Mouse (Mus musculus) ES-E14 (cell line): ENCODE data around the gene Setd1a. TPM values are rescaled to one million over a fixed set of nuclear protein-coding genes. Genes with fewer than 3 reads are reported as not detected.
A peak's percentile ranks its signal among the peaks of the same experiment; 100 is the strongest.

Experiments used
- DNase-seq: peaks from one replicate; pipeline ENCODE4 v3.0.0-alpha.2; 2013; ENCODE audit warnings: low read depth, low spot score
- H3K27ac ChIP-seq: 2 replicates; pipeline ENCODE4 v1.5.1; 2012; ENCODE audit warnings: low read depth, mild to moderate bottlenecking, low read length, moderate library complexity, mixed read lengths; ENCODE audit not compliant: poor library complexity, insufficient read depth, severe bottlenecking
- H3K36me3 ChIP-seq: 2 replicates; pipeline ENCODE4 v1.6.1; 2012; ENCODE audit warnings: mild to moderate bottlenecking, low read length, moderate library complexity, mixed read lengths; ENCODE audit not compliant: control insufficient read depth, poor library complexity, insufficient read depth, severe bottlenecking
- H3K4me1 ChIP-seq, 2 experiments: fragments of 150-350 bp in 1 of 2; sonication (generic) in 1 of 2; 2 replicates each; pipeline ENCODE4 v1.6.1; 2012; ENCODE audit warnings: low read length in 2 of 2, mild to moderate bottlenecking in 1 of 2, mixed read lengths in 1 of 2; ENCODE audit not compliant: control insufficient read depth in 2 of 2, insufficient read depth in 2 of 2, poor library complexity in 1 of 2
- H3K4me3 ChIP-seq, 2 experiments: fragments of 150-350 bp in 1 of 2; sonication (generic) in 1 of 2; 2 replicates each; pipeline ENCODE4 v1.5.1; 2012; ENCODE audit warnings: low read length in 2 of 2, low read depth in 1 of 2, mild to moderate bottlenecking in 1 of 2, mixed read lengths in 1 of 2; ENCODE audit not compliant: insufficient read depth in 1 of 2, poor library complexity in 1 of 2, severe bottlenecking in 1 of 2
- H3K9ac ChIP-seq: 2 replicates; pipeline ENCODE4 v1.6.1; 2012; ENCODE audit warnings: low read depth, mild to moderate bottlenecking, low read length, mixed read lengths; ENCODE audit not compliant: poor library complexity, insufficient read depth, severe bottlenecking
- H3K9me3 ChIP-seq: fragments of 150-350 bp; sonication (generic); 2 replicates; pipeline ENCODE4 v1.6.1; 2012; ENCODE audit warnings: low read depth, mild to moderate bottlenecking, low read length; ENCODE audit not compliant: control insufficient read depth, insufficient read depth
- HCFC1 ChIP-seq: IDR thresholded peaks from 2 replicates; pipeline ENCODE4 v1.6.1; 2012; ENCODE audit warnings: low read length, inconsistent platforms, borderline replicate concordance; ENCODE audit not compliant: insufficient read depth
- ZC3H11A ChIP-seq: IDR thresholded peaks from 2 replicates; pipeline ENCODE4 v1.6.1; 2012; ENCODE audit warnings: low read depth, mild to moderate bottlenecking, inconsistent platforms, low read length, borderline replicate concordance
- in situ Hi-C, 2 experiments: fragments of 600-800 bp; cut with MboI; formaldehyde crosslinking; loops; one replicate each; pipeline ENCODE4 v1.15.1; 2025; ENCODE audit warnings: low sequenced_read_pairs in 2 of 2, inconsistent platforms in 1 of 2; ENCODE audit not compliant: unreplicated experiment in 2 of 2
- total RNA-seq: library from RNA; depleted of rRNA; stranded (reverse); fragments of 300-350 nt; gene quantifications from 2 replicates; pipeline ENCODE4 v1.2.3, GENCODE M21; 2012; rRNA removed

The Setd1a gene
- total RNA-seq, 1 experiment = 22.6 TPM

- in situ Hi-C loops = no loop called here
- peak; percentile 95 for TF ChIP-seq HCFC1
- TF ChIP-seq ZC3H11A = no peak
- H3K9me3 ChIP-seq = no peaks in the 10 kb centered on the region
- H3K4me1 ChIP-seq = peaks cover 0 to 3% of the 10 kb centered on the region in 2 experiments; a peak in 2 of 4 replicates
- peak overlapping the region; percentile 26 for H3K27ac ChIP-seq
- peak; percentile 75 for DNase-seq
- peak overlapping the region; percentile 77 to 88 for H3K4me3 ChIP-seq
- H3K36me3 ChIP-seq = peaks cover 11% of the 10 kb centered on the region; the same call in 1 of the 2 replicates
- peak overlapping the region; percentile 85 for H3K9ac ChIP-seq
Measured at GRCm38 (mm10) chr7:127842001-127842718, 65.7 kb downstream of the Setd1a start.

Other genes starting within 250 kb of the Setd1a start
- 5.0 TPM in 1 of 2 replicates, not detected in the other for gene Tmem265, start 215.3 kb upstream of the Setd1a start, total RNA-seq
- gene Phkg2, start 203.3 kb upstream of the Setd1a start, total RNA-seq = 32.1 and 46.1 TPM in 2 replicates
- 3.8 and 6.0 TPM in 2 replicates for gene Ccdc189, start 188.1 kb upstream of the Setd1a start, total RNA-seq
- gene Rnf40, start 187.9 kb upstream of the Setd1a start, total RNA-seq = 71.0 and 94.9 TPM in 2 replicates
- gene Zfp629, start 160.9 kb upstream of the Setd1a start, total RNA-seq = 2.1 and 2.9 TPM in 2 replicates
- gene Bcl7c, start 67.7 kb upstream of the Setd1a start, total RNA-seq = 35.6 and 36.8 TPM in 2 replicates
- gene Ctf1, start 63.9 kb upstream of the Setd1a start, total RNA-seq = 2.3 and 3.0 TPM in 2 replicates
- gene Ctf2, start 44.5 kb upstream of the Setd1a start, total RNA-seq = 0.69 and 0.71 TPM in 2 replicates
- gene Fbxl19, start 32.1 kb upstream of the Setd1a start, total RNA-seq = 86.9 and 93.0 TPM in 2 replicates
- 14.0 and 30.7 TPM in 2 replicates for gene Orai3, start 6.9 kb upstream of the Setd1a start, total RNA-seq
- gene Gm49388, start 8.9 kb downstream of the Setd1a start, total RNA-seq = 1.5 and 1.9 TPM in 2 replicates
- gene Hsd3b7, start 23.9 kb downstream of the Setd1a start, total RNA-seq = 14.7 and 22.5 TPM in 2 replicates
- 20.9 and 23.7 TPM in 2 replicates for gene Stx4a, start 47.6 kb downstream of the Setd1a start, total RNA-seq
- gene Stx1b, start 47.9 kb downstream of the Setd1a start, total RNA-seq = 1.4 and 1.7 TPM in 2 replicates
- gene Zfp646, start 99.6 kb downstream of the Setd1a start, total RNA-seq = 44.7 and 52.5 TPM in 2 replicates
- gene Zfp668, start 100.2 kb downstream of the Setd1a start, total RNA-seq = 8.6 and 11.3 TPM in 2 replicates
- gene Prss53, start 114.3 kb downstream of the Setd1a start, total RNA-seq = 0.67 and 0.69 TPM in 2 replicates
- gene Gm21974, start 118.8 kb downstream of the Setd1a start, total RNA-seq = not detected in 2 replicates
- 88.5 and 115 TPM in 2 replicates for gene Vkorc1, start 118.9 kb downstream of the Setd1a start, total RNA-seq
- gene Bckdk, start 127.4 kb downstream of the Setd1a start, total RNA-seq = 53.9 and 56.4 TPM in 2 replicates
- 35.1 and 35.6 TPM in 2 replicates for gene Kat8, start 135.8 kb downstream of the Setd1a start, total RNA-seq
- 11.3 and 16.5 TPM in 2 replicates for gene Prss8, start 153.4 kb downstream of the Setd1a start, total RNA-seq
- 15.3 and 15.4 TPM in 2 replicates for gene Prss36, start 170.1 kb downstream of the Setd1a start, total RNA-seq
- gene Fus, start 190.8 kb downstream of the Setd1a start, total RNA-seq = 91.6 and 142 TPM in 2 replicates
- gene Pycard, start 217.2 kb downstream of the Setd1a start, total RNA-seq = 38.7 and 62.1 TPM in 2 replicates
- 1.1 and 1.2 TPM in 2 replicates for gene Trim72, start 227.3 kb downstream of the Setd1a start, total RNA-seq